Mouse (Mus musculus): ENCODE results near the gene Cask.

The Cask gene

GRCm38 (mm10) chrX:13720296-13720829 lies 130.8 kb downstream of the Cask start:
- CTCF ChIA-PET = no interaction called here

DNA sequence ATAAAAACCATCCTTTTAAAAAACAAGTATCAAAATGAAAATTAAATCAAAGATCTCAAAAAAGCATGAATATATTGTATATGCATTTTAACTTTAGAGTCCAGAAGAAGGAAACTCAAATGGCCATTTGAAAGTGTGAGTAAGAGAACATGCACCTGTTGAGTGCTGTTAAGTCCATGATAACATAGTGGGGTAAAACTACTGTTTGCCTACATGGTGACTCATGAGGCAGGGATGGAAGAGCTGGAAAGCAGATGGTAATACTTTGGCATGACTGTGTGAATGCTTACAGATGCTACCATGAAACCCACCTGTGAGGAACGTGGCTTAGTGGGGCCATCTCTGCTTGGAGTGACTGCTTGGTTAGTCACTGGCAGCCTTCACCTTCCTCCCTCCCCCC lies 132.9 kb downstream of the Cask start:
- CTCF ChIA-PET = no interaction called here

GRCm38 (mm10) chrX:13716796-13717569 lies 134.2 kb downstream of the Cask start:
- CTCF ChIA-PET = no interaction called here

GRCm38 (mm10) chrX:13710174-13710573 lies 141.0 kb downstream of the Cask start:
- CTCF ChIA-PET = no interaction called here

GRCm38 (mm10) chrX:13705051-13705450 lies 146.1 kb downstream of the Cask start:
- CTCF ChIA-PET = interaction anchor here (0.7 kb wide), 1 partner anchor 624 kb away, joined by 5 read pairs; no protein-coding TSS in a partner anchor

DNA sequence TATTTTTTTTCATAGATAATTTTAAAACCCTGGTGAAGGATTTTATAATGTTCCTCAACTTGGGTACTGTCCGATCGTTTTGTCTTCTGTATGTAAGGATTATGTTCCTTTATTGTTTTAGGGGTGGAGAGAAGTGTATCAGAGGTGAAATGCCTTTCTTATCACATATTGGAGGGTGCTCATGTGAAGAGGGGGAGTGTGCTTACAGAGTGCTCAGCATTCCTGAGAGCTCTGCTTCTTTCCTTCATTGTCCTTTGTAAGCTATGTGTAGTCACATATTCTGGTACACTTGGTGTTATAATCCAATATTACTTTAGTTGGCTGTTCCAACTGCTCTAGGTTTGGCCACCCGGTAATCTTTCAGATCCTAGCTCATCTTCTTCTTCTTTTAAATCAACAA lies 150.5 kb downstream of the Cask start:
- CTCF ChIA-PET = no interaction called here

DNA sequence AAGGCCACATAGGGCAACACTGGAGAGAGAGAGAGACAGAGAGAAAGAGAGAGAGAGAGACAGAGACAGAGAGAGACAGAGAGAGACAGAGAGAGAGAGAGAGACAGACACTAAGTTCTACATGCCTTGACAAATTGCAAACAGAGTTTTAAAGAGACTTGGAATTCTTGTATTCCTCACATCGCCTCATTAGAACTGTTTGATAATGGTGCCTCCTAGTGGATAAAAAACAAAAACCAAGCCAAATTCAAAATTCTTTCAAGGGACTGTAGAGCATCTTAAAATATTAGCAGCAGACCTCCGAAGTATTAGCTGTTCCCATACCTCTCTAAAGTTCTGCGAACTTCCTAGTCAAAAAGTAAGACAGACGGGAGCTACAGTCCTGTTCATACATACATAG lies 159.3 kb downstream of the Cask start:
- CTCF ChIA-PET = interaction anchor here (0.6 kb wide), 2 partner anchors 219 to 305 kb away, joined by 3 to 4 read pairs; no protein-coding TSS in a partner anchor

- CTCF ChIA-PET = no interaction called here
Measured at GRCm38 (mm10) chrX:13688356-13688755, 162.8 kb downstream of the Cask start.

DNA sequence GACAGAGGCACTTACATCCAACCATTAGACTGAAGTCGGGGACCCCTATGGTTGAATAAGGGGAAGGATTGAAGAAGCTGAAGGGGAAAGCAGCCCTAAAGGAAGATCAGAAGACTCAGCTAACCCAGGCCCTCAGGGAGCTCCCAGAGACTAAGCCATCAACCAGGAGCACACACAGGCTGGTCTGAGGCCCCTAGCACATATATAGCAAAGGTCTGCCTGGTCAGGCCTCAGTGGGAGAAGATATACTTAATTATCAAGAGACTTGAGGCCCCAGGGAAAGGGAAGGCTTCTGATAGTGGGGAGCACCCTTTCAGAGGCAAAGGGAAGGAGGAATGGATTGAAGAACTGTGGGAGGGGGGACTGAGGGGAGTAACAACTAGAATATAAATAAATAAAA lies 164.6 kb downstream of the Cask start:
- CTCF ChIA-PET = interaction anchor here (0.7 kb wide), 1 partner anchor 415 kb away, joined by 3 read pairs; no protein-coding TSS in a partner anchor

DNA sequence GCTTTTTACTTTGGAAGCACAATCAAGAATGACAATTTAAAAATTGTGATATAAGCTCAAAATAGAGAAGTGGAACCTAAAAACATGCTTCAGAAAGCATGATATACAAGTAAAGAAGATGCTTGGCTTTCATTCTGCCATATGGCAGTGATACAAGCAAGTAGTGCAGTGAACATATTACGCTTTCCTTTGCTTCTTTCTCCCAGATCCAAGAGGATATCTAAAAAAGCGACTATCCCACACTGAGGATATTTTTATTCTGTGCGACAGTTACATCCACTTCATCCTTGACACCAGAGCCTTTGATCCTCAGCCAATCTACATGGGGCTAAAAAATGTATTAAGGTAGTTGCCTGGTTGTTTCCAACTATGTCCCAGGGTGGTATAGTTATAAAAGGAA lies 169.4 kb downstream of the Cask start:
- CTCF ChIA-PET = no interaction called here

DNA sequence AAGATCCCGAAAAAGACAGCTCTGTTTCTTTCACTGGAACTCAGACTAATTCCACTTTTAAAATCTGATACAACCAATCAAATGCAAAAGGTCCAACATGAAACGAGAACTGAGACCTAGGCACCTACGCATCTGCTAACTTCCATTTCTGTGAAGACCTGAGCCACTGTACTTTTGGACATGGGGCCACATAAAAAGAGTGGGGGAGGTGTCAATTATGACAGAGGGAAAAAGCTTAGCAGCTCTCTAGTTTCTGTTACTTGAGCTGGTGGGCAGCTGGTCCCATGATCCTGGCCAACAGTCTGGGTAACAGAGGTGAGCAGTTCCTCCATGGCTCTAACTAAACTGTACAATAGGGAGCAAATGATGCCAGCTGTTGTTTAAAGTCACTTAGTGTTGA lies 178.2 kb downstream of the Cask start:
- CTCF ChIA-PET = no interaction called here

GRCm38 (mm10) chrX:13670342-13670741 lies 180.8 kb downstream of the Cask start:
- CTCF ChIA-PET = no interaction called here

DNA sequence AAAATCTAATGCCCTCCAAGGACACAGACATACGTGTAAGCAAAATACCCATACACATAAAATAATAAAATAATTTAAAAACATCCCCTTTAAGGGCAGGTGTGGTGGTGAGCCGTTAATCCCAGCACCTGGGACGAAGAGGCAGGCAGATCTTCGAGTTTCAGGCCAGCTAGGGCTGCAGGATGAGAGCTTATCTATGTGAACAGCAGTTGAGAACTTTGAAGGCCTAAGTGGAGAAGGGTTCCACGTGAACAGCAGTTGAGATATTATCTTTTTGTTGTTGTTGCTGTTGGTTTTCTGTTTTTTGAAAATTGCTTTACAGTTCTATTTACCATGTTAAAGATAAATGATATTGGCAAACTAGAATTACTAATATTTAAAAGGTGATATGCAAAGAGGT lies 182.3 kb downstream of the Cask start:
- CTCF ChIA-PET = no interaction called here

GRCm38 (mm10) chrX:13661063-13661462 lies 190.1 kb downstream of the Cask start, which contains the start of gene Gpr82:
TSS of gene Gpr82 (plus strand) at chrX:13661363.
- CTCF ChIA-PET = interaction anchor here (0.7 kb wide), 1 partner anchor 84 kb away, joined by 3 read pairs; no protein-coding TSS in a partner anchor

DNA sequence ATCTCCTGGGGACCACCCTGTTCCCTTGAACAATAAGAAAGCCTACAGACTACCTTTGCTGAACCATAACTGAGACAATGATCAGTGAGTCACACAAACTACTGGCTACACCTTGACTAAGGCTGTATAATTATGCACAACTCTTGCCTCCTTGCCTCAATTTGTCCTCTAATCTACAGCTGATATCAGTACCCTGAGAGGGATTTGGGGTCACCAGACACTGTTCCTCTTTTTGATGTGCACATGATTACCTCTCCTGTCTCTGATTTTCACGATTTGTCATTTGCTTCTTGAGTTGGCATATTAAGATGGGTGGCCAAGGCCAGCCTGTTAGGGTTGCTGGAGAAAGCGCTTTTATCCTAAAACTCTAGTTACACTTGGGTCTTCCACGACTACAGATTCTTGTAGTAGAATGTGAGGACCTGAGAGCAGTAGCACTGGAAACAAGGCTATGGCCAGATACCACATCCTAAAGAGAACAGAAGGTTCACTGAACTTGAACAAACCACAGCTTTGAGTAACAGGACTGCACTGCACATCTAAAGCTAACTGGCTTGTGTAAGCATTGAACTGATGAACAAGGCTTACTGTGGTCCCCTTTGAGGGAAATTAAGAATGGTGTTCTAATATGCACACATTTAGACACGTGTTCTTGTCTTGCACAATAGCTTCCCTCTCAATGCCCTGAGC lies 191.8 kb downstream of the Cask start:
- CTCF ChIA-PET = no interaction called here

DNA sequence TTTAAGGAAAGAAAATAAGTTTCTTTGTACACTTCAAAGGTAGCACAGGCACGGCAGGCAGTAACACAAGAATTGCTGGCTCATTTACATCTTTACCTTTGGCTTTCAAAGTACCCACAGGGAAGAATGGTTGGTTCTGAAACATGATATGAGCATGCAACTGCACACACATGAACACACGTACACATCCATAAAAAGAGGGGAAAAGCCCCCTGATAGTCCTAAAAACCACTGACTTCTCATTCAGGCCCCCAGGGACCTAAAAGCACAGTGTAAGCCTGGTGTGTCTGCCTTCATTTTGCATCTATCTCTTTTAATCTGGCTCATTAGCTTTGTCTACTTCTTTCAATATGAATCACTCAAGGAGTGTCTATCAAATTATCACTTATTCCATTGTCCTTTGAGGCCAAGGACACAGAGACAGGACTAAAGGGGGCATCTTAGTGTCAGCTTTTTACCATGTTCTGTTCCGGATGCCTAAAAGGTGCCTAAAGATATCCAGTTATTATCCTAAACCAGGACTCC lies 192.5 kb downstream of the Cask start:
- CTCF ChIA-PET = no interaction called here

DNA sequence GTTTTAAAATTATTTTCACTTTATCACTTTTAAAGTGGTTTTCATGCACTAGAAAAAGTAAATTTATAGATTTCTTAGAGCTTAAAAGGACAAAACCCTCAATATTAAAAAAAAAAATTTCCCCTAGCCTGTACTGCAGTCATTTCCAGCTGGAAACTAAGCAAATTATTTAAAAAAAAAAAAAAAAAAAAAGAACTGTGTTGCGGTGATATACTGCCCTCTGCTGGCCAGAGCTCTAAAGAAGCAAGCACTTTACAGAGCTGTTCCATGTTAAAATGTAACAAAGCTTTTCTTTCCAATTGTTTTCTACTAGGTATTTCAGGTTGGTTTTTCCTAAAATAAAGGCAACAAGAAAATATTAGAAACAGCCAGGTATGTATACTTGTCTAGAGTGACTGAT lies 194.4 kb downstream of the Cask start:
- CTCF ChIA-PET = interaction anchor here (1.2 kb wide), 1 partner anchor 432 kb away, joined by 5 read pairs; no protein-coding TSS in a partner anchor

DNA sequence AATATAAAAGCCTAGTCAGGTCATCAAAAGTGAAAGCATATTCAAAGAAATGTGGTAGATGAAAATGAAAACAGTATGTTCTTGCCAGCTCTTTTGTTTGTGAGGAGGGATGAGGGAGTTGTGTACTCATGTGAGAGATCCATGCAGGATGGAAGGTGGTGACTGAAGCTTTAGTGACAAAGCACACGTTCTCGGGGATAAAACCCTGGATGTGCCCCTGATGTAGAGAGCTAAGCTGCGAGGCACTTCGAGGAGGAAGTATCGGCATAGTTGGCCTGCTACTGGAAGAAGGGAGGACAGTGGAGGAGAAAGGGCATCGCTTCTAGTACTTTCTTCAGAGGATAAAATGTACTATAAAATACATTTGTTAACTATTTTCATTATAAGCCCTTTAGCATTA lies 195.3 kb downstream of the Cask start:
- CTCF ChIA-PET = interaction anchor here (1.2 kb wide), 1 partner anchor 431 kb away, joined by 5 read pairs; no protein-coding TSS in a partner anchor

DNA sequence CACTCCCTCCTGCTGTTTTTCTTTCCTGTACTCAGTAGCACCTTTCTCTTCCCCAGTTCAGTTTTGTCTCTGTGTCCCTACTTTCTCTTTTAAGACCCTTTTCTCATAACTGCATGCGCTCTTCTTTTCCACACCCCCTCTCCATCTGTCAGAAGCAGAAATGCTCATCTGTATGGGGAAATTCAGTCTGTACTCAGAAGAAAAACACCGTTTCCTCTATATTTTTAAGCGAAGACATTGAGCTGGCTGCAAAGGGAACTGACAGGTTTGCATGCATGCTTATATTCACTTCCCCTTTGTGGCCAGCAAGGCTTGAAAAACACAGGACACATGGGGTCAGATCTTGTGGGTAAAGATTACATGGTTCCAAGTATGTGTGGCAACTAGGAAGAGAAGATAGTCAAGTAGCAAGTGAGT lies 196.2 kb downstream of the Cask start:
- CTCF ChIA-PET = no interaction called here

DNA sequence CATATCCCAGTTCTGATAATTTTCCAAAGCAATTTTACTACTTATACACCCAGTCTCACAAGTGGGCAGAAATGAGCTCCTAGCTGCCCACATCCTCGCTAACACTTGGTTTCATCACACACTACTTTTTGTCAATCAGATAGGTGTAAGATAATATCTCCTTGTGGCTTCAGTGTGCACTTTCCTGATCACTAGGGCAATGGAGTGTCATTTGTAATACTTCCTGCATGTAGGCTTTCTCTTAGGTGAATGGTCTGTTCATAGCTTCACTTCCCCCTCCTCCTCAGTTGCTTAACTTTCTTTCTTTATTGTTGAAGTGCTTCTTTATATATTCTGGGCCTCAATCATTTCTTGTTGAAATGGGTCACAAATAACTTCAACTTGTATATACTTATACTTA lies 198.9 kb downstream of the Cask start:
- CTCF ChIA-PET = no interaction called here

- CTCF ChIA-PET = no interaction called here
Measured at GRCm38 (mm10) chrX:13651889-13652288, 199.3 kb downstream of the Cask start.

DNA sequence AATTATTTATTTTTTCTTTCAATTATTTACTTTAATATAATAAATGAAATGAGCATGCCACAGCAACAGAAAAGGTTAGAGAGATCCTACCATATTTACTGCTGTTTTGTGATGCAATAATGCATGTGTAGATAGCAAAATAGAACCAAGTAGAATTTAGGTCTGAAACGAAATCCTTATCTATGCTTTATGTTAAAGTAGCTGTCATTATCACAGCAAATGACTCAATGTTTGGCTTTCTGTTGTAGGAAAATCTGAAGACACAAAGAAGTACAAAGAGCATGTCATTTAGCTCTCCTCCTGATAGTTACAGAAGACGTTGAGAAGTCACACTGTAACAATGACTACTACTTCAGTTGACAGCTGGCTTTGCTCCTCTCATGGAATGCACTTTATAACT lies 212.3 kb downstream of the Cask start:
- CTCF ChIA-PET = no interaction called here

- CTCF ChIA-PET = no interaction called here
Measured at GRCm38 (mm10) chrX:13636398-13636797, 214.8 kb downstream of the Cask start.

Measured in spleen, embryonic (tissue).